Mouse (Mus musculus) spleen, adult 18-20 months (tissue): Measurements from ENCODE around the gene Ubiad1.

ENCODE experiments used
- DNase-seq, 2 experiments: peaks; one replicate each; pipeline ENCODE4 v3.0.0; 2022; ENCODE audit warnings: mixed read lengths in 2 of 2

Gene Ubiad1

GRCm38 (mm10) chr4:148399437-148400094 is 45.0 kb downstream of the Ubiad1 start:
- DNase-seq, result no peak

DNA sequence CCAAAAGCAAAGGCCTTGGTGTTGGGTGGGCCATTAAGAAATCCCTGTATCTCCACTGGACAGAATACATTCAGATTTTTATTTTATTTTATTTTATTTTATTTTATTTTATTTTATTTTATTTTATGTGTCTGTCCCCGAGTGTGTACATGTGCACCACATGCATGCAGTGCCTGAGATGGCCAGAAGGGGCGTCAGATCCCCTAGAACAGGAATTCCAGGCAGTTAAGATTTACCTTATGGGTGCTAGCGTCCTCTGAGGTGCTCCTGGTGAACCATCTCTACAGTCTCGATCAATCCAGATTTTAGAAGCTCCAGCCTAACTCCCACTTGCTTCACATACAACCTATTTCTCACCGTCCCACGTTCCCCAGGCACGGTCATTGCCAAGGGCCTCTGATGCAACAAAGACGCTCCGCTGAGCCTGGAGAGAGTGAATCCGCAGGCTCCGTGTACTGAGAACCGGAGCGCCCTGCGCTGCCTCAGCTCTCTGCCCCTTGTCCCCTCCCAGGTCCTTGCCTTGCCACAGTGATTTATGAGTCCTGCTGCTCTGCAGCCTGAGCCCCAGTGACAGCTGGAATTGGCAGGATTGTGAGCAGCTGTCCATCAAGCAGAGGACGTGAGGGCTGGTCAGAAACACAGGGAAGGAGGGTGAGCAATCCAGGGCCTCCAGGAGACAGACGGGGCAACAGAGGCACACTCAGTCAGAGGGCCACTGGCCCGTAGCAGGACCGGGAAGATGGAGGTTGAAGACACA is 46.9 kb downstream of the Ubiad1 start:
- no peak for DNase-seq

DNA sequence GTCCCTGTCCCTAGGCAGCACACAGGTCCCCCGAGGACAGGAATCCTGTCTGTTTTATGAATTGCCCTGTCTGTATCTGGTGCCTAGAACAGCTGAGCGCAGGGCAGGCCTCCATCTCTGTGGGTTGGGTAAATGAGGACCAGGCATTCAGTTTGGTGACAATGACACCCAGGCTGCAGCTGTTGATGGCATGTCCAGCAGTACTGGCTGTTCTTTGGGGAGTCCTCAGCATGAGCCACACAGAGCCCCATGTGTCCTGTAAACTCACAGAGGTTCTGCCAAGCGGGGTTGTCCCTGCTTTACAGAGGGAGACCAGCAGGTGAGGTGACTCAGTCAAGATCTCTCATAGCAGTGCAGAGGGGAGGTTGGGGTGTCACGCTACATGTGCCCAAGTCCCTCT is 47.5 kb downstream of the Ubiad1 start:
- no peak for DNase-seq

GRCm38 (mm10) chr4:148395875-148396274 is 48.7 kb downstream of the Ubiad1 start:
- no peak for DNase-seq

DNA sequence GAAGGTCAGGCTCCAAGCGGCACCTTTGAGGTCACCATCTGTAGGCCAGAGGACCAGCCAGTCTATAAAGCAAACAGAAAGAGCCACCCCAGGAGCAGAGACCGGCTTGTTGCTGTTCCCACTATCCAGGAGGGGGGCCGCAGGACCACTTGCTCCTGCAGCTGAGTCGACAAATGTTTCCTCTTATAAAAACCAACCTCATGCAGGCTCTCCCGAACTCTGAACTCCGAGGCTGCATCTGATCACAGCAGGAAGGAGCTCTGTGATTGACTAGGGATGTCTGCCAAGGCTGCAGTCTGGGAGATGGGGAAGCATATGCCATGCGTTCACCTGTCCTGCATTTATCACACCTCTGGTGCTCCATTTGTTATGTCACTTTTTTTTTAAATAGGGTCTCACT is 49.4 kb downstream of the Ubiad1 start:
- DNase-seq, result no peak

DNA sequence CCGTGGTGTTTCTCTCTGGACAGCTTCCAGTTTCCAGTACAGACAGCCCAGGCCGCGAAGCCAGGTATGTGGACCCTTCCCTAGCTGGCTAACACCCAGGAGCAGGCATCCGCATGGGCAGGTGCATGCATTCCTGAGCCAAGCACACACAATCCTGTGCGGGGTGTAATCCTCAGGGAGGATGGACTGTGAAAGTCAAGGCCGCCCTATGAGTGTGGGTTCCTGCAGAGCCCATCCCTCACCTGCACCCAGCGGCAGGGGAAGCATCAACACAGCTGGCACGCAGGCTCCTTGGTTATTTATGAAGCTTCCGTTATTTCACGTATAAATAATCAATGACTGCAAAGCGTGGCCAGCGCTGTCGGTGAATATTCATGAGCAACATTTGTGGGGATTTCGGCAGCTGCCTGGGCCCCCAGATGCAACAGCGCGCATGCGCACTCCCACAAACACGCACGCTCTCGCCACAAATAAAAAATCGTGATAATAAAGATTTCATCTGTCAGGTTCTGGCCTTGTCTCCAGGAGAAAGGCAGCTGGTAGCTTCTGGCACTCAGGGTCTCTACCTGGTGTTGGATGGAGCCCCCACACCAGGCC is 52.8 kb downstream of the Ubiad1 start:
- DNase-seq, result no peak

DNA sequence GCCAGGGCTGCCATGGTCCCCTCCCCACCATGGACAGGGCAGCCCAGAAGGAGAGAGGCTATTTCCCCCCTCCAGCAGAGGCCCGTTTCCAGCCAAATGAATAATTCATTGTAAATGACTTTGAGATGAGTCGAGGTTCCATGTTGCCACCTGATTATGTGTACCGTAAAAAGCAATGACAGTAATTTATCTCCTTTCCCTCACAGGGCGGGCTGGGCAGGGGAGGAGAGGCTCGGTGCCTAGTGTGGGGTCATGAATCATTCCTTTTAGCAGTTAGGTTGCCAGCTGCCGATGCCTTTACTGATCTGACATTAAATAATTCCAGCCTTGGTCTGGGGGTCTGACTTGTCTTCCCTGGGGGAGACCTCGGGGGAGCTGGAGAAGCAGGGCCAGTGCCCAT is 54.9 kb downstream of the Ubiad1 start:
- no peak for DNase-seq

GRCm38 (mm10) chr4:148389047-148389446 is 55.5 kb downstream of the Ubiad1 start:
- DNase-seq, result no peak

DNA sequence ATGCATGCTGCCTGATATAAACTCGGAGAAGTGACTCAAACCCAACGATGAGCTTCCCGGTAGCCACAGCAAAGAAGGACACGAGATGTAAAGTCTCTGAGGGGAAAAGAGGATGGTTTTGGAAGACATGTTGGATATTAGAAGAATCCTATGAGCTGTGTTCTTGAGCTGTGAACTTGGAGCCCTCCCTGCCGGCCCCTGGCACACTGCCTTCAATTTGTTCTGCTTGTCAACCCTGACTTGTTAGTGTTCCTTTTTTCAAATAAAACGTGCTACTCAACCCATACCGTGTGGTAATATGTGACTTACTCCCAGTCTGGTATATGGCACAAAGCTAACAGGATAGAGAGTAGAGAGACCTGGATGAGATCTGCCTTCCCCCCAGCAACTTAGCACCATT is 59.3 kb downstream of the Ubiad1 start:
- DNase-seq, result no peak
